Mouse (Mus musculus): ENCODE measurements at regions not wholly inside any gene's neighbourhood (a gene's known extent, or its start where the extent isn't known, plus 50 kb on each side); places are given as distances from the start of the nearest gene placed in this dataset.

GRCm38 (mm10) chr7:124671117-124671516 lies 688.4 kb downstream of the Hs3st4 start:
- TF ChIP-seq CTCF (IDR thresholded peaks at IDR 0.05; ENCODE audit: insufficient read depth, low read length): no peak
- no peak for TF ChIP-seq POLR2A (IDR thresholded peaks at IDR 0.05; ENCODE audit: borderline replicate concordance, extremely low read depth, low read depth, low read length)
